Mouse (Mus musculus): ENCODE measurements at regions not wholly inside any gene's neighbourhood (a gene's known extent, or its start where the extent isn't known, plus 50 kb on each side); places are given as distances from the start of the nearest gene placed in this dataset.
A peak's percentile ranks its signal among the peaks of the same experiment; 100 is the strongest.
"Not testable (repeated sequence)": the region's sequence is repeated elsewhere in the genome, so short reads cannot be mapped to it uniquely, and the experiment has no call there.

GRCm38 (mm10) chr7:116681268-116681667 lies 177.1 kb downstream of the Nucb2 start:
- no peak for DNase-seq

- no peak for DNase-seq
Observed at GRCm38 (mm10) chr7:116700409-116700808, 196.2 kb downstream of the Nucb2 start.

GRCm38 (mm10) chr7:116701466-116702342 lies 197.5 kb downstream of the Nucb2 start:
- DNase-seq = peak; percentile 70 to 80

- DNase-seq = no peak
Observed at GRCm38 (mm10) chr7:116702596-116702995, 198.4 kb downstream of the Nucb2 start.

GRCm38 (mm10) chr7:116711541-116711940 lies 207.4 kb downstream of the Nucb2 start:
- no peak for DNase-seq

GRCm38 (mm10) chr7:116713200-116713599 lies 209.0 kb downstream of the Nucb2 start:
- peak; percentile 14 to 28 for DNase-seq

GRCm38 (mm10) chr7:116715234-116716046 lies 211.3 kb downstream of the Nucb2 start:
- peak; percentile 6 to 32 for DNase-seq

GRCm38 (mm10) chr7:116728379-116728778 lies 224.2 kb downstream of the Nucb2 start:
- DNase-seq = peak in 1 of 2 experiments; percentile 5

GRCm38 (mm10) chr7:116729795-116730194 lies 225.6 kb downstream of the Nucb2 start:
- no peak for DNase-seq

- no peak for DNase-seq
Observed at GRCm38 (mm10) chr7:116735676-116736075, 231.5 kb downstream of the Nucb2 start.

- no peak for DNase-seq
Observed at GRCm38 (mm10) chr7:116736333-116736732, 232.2 kb downstream of the Nucb2 start.

- DNase-seq = no peak
Observed at GRCm38 (mm10) chr7:116738009-116738408, 233.8 kb downstream of the Nucb2 start.

- DNase-seq = no peak
Observed at GRCm38 (mm10) chr7:116754556-116754955, 250.4 kb downstream of the Nucb2 start.

GRCm38 (mm10) chr7:116792181-116792580 lies 288.0 kb downstream of the Nucb2 start:
- not testable (repeated sequence) for DNase-seq

GRCm38 (mm10) chr7:116808475-116808874 lies 304.3 kb downstream of the Nucb2 start:
- DNase-seq = no peak

GRCm38 (mm10) chr7:116816494-116816893 lies 312.3 kb downstream of the Nucb2 start:
- no peak for DNase-seq

- DNase-seq = no peak
Observed at GRCm38 (mm10) chr7:116817991-116818390, 313.8 kb downstream of the Nucb2 start.

- no peak for DNase-seq
Observed at GRCm38 (mm10) chr7:116820613-116821012, 316.4 kb downstream of the Nucb2 start.

- DNase-seq = no peak
Observed at GRCm38 (mm10) chr7:116842894-116843293, 338.7 kb downstream of the Nucb2 start.

- no peak for DNase-seq
Observed at GRCm38 (mm10) chr7:116847846-116848730, 343.9 kb downstream of the Nucb2 start.

GRCm38 (mm10) chr7:116853351-116853750 lies 349.2 kb downstream of the Nucb2 start:
- DNase-seq = no peak

GRCm38 (mm10) chr7:116857141-116857540 lies 353.0 kb downstream of the Nucb2 start:
- DNase-seq = no peak

All from adrenal gland, postnatal 36 days (tissue).